Mouse (Mus musculus): ENCODE measurements at regions not wholly inside any gene's neighbourhood (a gene's known extent, or its start where the extent isn't known, plus 50 kb on each side); places are given as distances from the start of the nearest gene placed in this dataset.

DNA sequence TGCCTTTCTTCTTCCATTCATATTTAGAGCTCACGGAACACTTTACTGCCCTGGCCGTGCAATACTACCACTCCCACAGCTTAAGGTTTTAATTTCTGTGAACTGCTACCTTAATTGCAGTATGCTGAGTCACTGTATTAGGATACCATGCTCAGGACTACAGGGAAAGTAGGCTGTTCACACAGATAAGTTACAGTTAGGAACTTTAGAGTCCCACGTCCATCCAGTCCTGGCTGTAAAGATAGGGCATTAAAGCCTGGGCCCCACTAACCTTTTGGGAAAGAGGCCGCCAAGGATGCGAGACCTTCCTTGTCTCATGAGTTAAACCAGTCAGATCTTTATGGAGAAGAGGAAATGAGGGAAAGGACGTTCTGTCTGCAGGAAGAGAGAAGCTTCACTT lies 574.6 kb downstream of the Stpg2 start:
- Histone ChIP-seq H3K9me3 (no peaks in the 10 kb centered on the region), H3K36me3 (no peaks in the 10 kb centered on the region), H3K4me2 (no peak overlapping the region), H3K4me3 (replicated peaks) (no peak overlapping the region), H3K4me1 (no peaks in the 10 kb centered on the region), H3K9ac (no peak overlapping the region), H3K27me3 (replicated peaks) (no peaks in the 10 kb centered on the region), H3K27ac (no peak overlapping the region)
- ATAC-seq (ENCODE audit: insufficient read depth, low FRiP score, low read depth): no peak
- 52% methylated on average over 6 of the region's 6 CpGs for WGBS

DNA sequence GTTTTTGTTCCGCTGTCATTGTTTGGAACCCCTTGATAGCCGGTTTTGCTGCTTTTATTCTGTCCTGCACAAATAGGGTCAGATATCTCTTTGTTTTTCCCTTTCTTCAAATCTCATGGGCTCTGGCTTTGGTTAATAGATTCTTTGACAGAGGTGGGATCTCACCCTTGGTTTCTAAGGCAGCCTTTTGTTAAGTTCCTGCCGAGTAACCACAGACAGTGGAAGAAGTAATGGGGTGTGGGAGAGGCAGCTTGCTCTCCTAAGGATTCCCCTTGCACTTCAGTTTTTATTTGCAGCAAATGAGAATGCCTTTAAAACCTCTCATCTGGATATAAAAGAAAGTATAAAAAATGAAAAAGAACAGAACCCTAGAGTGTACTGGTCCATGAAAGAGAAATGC lies 577.9 kb downstream of the Stpg2 start:
- Histone ChIP-seq H3K9ac (no peak overlapping the region), H3K27ac (no peak overlapping the region), H3K4me2 (no peak overlapping the region), H3K27me3 (replicated peaks) (no peaks in the 10 kb centered on the region), H3K36me3 (no peaks in the 10 kb centered on the region), H3K9me3 (no peaks in the 10 kb centered on the region), H3K4me1 (no peaks in the 10 kb centered on the region), H3K4me3 (replicated peaks) (no peak overlapping the region)
- 67% methylated on average over 3 of the region's 3 CpGs for WGBS
- ATAC-seq (ENCODE audit: insufficient read depth, low FRiP score, low read depth): no peak

DNA sequence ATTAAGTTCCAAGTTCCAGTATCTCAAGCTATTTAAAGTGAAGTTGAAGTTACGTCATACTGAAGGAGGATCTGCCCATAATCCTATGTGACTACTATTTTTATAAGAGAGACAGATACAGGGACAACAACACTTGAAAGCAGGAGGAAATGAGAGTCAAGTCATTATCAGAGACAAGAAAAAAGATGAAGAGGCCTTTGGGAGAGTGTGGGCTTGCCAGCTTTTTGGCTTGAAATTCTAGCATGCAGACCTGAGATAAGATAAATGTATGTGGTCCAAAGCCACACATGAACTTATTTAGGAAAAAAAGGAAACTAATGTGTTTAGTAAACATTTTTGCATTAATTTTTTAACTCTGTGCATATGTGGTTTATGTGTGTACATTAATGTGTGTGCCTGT lies 581.0 kb downstream of the Stpg2 start:
- Histone ChIP-seq H3K27me3 (replicated peaks) (no peaks in the 10 kb centered on the region), H3K36me3 (no peaks in the 10 kb centered on the region), H3K9ac (no peak overlapping the region), H3K9me3 (no peaks in the 10 kb centered on the region), H3K4me1 (no peaks in the 10 kb centered on the region), H3K4me2 (no peak overlapping the region), H3K27ac (no peak overlapping the region), H3K4me3 (replicated peaks) (no peak overlapping the region)
- ATAC-seq (ENCODE audit: insufficient read depth, low FRiP score, low read depth): no peak
- 78% methylated on average over 1 of the region's 1 CpGs for WGBS

DNA sequence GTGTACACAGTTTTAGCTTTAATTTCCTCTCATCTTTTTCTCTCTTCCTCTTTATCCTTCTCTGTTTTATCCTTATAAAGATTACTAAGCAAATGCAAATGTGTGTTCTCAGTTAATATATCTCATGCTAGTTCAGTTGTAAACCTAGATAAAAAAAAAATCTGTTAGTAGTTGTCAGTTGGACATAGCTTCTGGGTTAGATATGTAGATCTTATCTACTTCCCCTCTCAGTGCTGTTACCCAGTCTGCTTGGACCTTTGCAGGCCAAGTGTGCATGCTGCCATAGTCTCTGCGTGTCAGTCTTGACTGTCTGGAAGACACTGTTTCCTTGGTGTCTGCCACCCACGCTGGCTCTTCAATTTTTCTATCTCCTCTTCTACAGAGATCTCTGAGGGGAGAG lies 583.4 kb downstream of the Stpg2 start:
- no peaks in the 10 kb centered on the region for H3K36me3 ChIP-seq

DNA sequence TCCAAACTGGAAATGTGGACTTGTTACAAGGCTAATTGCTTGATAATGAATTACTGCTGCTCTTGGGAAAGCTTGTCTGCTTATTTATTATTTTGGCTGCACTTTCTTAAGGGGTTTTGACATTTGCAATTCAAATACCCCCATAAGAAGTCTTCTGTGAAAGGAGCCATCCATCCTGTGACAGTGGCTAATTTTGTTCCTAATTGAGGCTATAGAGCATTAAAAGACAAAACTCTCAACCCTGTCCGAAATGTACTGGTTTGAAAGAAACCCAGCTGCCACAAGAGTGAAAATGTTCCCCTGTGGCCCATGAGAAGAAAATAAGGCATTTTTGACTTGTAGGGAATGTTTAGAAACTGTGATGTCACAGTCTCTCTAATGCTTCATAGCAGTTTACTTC lies 591.2 kb downstream of the Stpg2 start:
- no peak for ATAC-seq (ENCODE audit: insufficient read depth, low FRiP score, low read depth)
- Histone ChIP-seq H3K4me2 (no peak overlapping the region), H3K4me3 (replicated peaks) (no peak overlapping the region), H3K4me1 (no peaks in the 10 kb centered on the region), H3K36me3 (no peaks in the 10 kb centered on the region), H3K27ac (no peak overlapping the region), H3K9ac (no peak overlapping the region), H3K27me3 (replicated peaks) (no peaks in the 10 kb centered on the region), H3K9me3 (no peaks in the 10 kb centered on the region)
- WGBS: 75% methylated on average over 1 of the region's 1 CpGs

More for the DNA sequence above, 583.4 kb downstream of the Stpg2 start:
- Histone ChIP-seq H3K27ac (no peak overlapping the region), H3K4me1 (no peaks in the 10 kb centered on the region), H3K27me3 (replicated peaks) (no peaks in the 10 kb centered on the region), H3K4me3 (replicated peaks) (no peak overlapping the region), H3K9ac (no peak overlapping the region), H3K4me2 (no peak overlapping the region), H3K9me3 (no peaks in the 10 kb centered on the region)
- no peak for ATAC-seq (ENCODE audit: insufficient read depth, low FRiP score, low read depth)
- WGBS: 72% methylated on average over 2 of the region's 2 CpGs

DNA sequence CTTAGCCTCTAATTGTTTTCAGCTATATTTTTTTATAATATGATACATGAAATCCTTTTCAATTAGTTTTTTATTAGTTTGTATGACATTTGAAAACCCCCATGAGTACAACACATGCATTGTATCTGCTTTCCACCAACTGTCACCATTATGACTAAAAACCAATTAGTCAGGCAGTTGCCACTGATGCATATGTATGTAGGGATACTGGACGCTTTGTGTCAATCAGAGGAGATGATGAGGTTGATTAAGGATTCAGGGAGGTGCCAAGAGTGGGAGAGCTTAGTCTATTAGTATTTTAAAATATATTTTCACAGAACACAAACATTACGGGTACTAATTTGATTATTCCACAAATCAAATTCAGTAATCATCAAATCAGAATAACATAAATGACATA lies 593.6 kb downstream of the Stpg2 start:
- H3K4me3 ChIP-seq (replicated peaks): no peak overlapping the region
- no peak overlapping the region for H3K27ac ChIP-seq
- 91% methylated on average over 2 of the region's 2 CpGs for WGBS
- H3K9me3 ChIP-seq: no peaks in the 10 kb centered on the region
- no peaks in the 10 kb centered on the region for H3K4me1 ChIP-seq
- no peak overlapping the region for H3K4me2 ChIP-seq
- H3K9ac ChIP-seq: no peak overlapping the region
- H3K36me3 ChIP-seq: no peaks in the 10 kb centered on the region
- H3K27me3 ChIP-seq (replicated peaks): no peaks in the 10 kb centered on the region
- no peak for ATAC-seq (ENCODE audit: insufficient read depth, low FRiP score, low read depth)

DNA sequence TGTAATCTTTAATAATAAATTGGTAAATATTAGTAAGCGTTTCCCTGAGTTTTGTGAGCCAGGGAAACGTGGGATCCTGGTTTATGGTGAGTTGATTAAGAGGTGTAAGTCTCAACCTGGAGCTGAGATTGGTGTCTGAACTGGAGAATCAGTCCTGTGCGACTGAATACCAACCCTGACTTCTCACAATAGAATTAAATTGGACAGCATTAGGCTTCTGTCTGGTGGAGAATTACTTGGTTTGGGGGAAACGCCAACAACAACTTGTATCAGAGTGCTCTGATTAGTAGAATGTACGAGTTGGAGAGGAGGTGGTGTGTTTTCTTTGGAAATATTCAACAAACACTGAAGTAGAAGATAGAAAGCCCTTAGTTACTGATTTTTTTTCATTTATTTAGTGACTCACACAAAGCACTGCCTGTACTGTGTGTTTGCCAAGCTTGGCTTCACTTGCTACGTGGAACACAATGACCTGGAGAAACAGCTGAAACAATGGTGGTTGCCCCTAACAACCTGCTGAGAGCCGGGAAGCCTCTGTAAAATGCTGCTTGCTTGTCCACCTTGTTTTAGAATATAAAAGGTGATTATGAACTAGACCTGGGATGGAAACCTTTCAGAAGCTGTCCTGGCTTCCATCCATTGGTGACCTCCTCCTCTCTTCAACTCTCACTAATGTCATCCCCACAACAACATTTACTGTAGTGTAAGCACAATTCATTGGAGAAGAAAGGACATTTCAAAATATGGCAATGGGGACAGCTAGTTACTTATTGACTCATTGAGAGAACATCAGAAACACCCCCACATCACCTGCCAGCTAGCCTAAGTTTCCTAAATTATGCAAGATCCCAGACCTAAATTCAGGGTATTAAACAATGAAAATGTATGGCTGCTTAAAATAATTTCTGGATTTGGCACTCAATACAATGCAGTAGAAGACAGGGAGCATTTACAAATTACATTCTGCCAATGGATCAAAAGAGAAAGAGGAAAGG lies 597.5 kb downstream of the Stpg2 start:
- WGBS: 51% methylated on average over 7 of the region's 7 CpGs

DNA sequence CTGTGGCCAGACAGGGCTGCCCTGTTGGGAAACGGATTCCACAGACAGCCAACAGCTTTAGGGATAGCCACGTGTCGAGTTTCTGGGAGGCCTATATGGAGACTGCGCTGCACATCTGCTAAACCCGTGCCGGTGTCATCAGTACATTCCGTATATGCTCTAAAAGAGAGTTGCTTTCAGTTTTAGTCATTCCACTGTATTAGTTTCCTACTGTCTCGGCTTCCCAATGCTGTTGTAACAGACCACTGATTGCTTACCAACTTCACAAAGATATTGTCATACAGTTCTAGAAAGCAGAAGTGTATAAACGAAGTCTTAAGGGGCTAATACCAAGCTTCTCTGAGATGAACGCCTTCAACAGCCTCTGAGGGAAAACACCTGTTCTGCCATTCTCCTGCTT lies 622.5 kb downstream of the Stpg2 start:
- WGBS: 64% methylated on average over 10 of the region's 10 CpGs
- no peak overlapping the region for H3K4me3 ChIP-seq (replicated peaks)
- ATAC-seq (ENCODE audit: insufficient read depth, low FRiP score, low read depth): no peak
- no peaks in the 10 kb centered on the region for H3K36me3 ChIP-seq
- no peaks in the 10 kb centered on the region for H3K9me3 ChIP-seq
- no peak overlapping the region for H3K27ac ChIP-seq
- no peaks in the 10 kb centered on the region for H3K4me1 ChIP-seq
- H3K27me3 ChIP-seq (replicated peaks): no peaks in the 10 kb centered on the region
- H3K9ac ChIP-seq: no peak overlapping the region
- no peak overlapping the region for H3K4me2 ChIP-seq

More for the DNA sequence above, 597.5 kb downstream of the Stpg2 start:
- H3K4me2 ChIP-seq: no peak overlapping the region
- no peaks in the 10 kb centered on the region for H3K27me3 ChIP-seq (replicated peaks)
- H3K4me1 ChIP-seq: no peaks in the 10 kb centered on the region
- H3K4me3 ChIP-seq (replicated peaks): no peak overlapping the region
- ATAC-seq (ENCODE audit: insufficient read depth, low FRiP score, low read depth): peak; percentile 86
- H3K27ac ChIP-seq: no peak overlapping the region
- H3K9ac ChIP-seq: no peak overlapping the region
- no peaks in the 10 kb centered on the region for H3K36me3 ChIP-seq
- no peaks in the 10 kb centered on the region for H3K9me3 ChIP-seq

DNA sequence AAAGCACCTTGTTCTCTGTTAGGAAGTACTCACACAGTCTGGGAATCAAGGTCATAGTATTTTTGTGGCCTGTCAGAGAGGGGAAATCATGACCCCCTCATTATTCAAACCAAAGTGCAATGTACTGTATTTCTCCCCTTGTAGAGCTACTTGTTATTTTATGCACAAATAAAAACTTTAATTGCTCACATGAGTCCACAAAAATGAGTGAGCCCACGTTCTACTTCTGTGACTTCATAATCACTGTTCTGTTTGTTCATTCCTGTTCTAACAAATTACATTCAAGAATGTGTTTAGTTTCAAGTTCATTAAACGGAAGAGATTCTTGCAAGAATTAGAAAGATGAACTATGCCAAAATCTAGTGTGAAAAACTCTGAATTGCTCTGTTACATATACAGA lies 623.1 kb downstream of the Stpg2 start:
- H3K4me1 ChIP-seq: no peaks in the 10 kb centered on the region
- no peaks in the 10 kb centered on the region for H3K9me3 ChIP-seq
- H3K9ac ChIP-seq: no peak overlapping the region
- WGBS: 51% methylated on average over 2 of the region's 2 CpGs
- H3K27me3 ChIP-seq (replicated peaks): no peaks in the 10 kb centered on the region
- no peak overlapping the region for H3K27ac ChIP-seq
- no peak for ATAC-seq (ENCODE audit: insufficient read depth, low FRiP score, low read depth)
- no peak overlapping the region for H3K4me2 ChIP-seq
- H3K4me3 ChIP-seq (replicated peaks): no peak overlapping the region
- no peaks in the 10 kb centered on the region for H3K36me3 ChIP-seq

DNA sequence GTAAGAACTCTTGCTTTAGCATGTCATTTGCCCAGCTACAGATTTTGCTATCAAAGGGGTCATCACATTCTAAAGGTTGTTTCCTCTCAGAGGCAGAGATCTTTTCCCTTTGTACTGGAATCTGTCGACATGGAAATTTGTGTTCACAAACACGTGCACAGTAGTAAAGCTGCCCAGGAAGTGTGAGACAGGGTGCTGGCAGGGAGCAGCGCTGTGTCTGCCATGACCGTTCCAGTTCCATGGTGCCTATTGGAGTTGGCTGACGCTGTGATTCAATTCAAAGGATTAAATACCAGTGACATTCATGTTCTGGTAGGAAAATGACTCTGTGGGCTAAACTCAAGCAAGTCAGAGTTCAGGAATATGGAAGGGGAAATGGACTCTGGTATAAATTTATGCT lies 627.1 kb downstream of the Stpg2 start:
- Histone ChIP-seq H3K9me3 (no peaks in the 10 kb centered on the region), H3K27ac (no peak overlapping the region), H3K4me3 (replicated peaks) (no peak overlapping the region), H3K27me3 (replicated peaks) (no peaks in the 10 kb centered on the region), H3K36me3 (no peaks in the 10 kb centered on the region), H3K4me2 (no peak overlapping the region), H3K4me1 (no peaks in the 10 kb centered on the region), H3K9ac (no peak overlapping the region)
- no peak for ATAC-seq (ENCODE audit: insufficient read depth, low FRiP score, low read depth)
- 80% methylated on average over 5 of the region's 5 CpGs for WGBS

DNA sequence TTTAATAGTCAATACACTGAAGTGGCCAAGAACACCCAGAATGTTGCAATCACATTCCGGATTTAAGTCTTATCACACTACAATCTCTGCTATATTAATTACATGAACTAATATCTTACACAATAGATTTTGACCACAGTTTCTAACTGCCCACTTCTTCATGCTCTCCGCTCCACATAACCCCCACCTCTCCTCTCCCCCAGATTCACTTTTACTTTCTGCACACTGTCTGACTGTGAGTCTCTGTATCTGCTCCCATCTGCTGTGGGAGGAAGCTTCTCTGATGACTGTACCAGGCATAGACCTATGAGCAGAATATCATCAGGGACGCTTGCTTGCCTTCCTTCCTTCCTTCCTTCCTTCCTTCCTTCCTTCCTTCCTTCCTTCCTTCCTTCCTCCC lies 636.5 kb downstream of the Stpg2 start:
- Histone ChIP-seq H3K4me3 (replicated peaks) (no peak overlapping the region), H3K4me1 (no peaks in the 10 kb centered on the region), H3K9ac (no peak overlapping the region), H3K36me3 (no peaks in the 10 kb centered on the region), H3K9me3 (no peaks in the 10 kb centered on the region), H3K4me2 (no peak overlapping the region), H3K27ac (no peak overlapping the region), H3K27me3 (replicated peaks) (no peaks in the 10 kb centered on the region)
- 93% methylated on average over 3 of the region's 3 CpGs for WGBS
- no peak for ATAC-seq (ENCODE audit: insufficient read depth, low FRiP score, low read depth)

DNA sequence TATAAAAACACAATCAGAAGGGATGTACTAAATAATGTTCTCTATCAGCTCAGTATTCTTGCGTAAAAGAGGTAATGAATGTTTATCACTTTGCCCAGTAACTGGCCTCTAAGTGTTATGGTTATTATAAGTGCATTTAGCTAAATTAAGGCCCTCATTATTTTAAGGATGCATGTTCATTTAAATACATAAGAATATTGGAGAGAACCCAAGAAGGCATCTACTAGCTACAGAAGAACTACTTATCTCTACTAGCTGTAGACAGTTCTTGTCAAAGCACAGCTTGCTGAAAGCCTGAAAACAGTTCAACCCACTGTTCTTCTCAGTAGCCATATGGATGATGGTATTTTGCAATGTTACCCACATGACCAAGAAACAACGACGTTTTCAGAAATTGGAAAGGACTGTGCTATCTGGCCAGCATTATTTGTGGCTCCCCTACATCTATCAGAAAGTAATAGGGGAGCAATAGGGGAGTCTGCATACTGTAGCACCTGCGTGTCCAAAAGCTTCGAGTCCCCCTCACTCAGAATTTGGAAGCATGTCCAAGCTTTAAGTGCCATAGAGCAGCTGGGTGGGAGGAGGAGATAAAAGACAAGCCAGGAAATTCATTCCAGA lies 637.6 kb downstream of the Stpg2 start:
- Histone ChIP-seq H3K9ac (no peak overlapping the region), H3K36me3 (no peaks in the 10 kb centered on the region), H3K9me3 (no peaks in the 10 kb centered on the region), H3K27me3 (replicated peaks) (no peaks in the 10 kb centered on the region), H3K4me2 (no peak overlapping the region), H3K27ac (no peak overlapping the region), H3K4me3 (replicated peaks) (no peak overlapping the region), H3K4me1 (no peaks in the 10 kb centered on the region)
- ATAC-seq (ENCODE audit: insufficient read depth, low FRiP score, low read depth): no peak
- WGBS: 79% methylated on average over 5 of the region's 5 CpGs

All from stomach, embryonic 15.5 days (tissue).